Mouse (Mus musculus): ENCODE results near the gene Gm4881. TPM values are rescaled to one million over a fixed set of nuclear protein-coding genes. Genes with fewer than 3 reads are reported as not detected.

Gene Gm4881
- polyA plus RNA-seq, 1 experiment = not detected

- no peak overlapping the region for H3K4me3 ChIP-seq (ENCODE audit: insufficient read depth, low read length)
- H3K4me1 ChIP-seq (ENCODE audit: control insufficient read depth, insufficient read depth, low read length) = no peaks in the 10 kb centered on the region
- TF ChIP-seq POLR2A (IDR thresholded peaks at IDR 0.05; ENCODE audit: borderline replicate concordance, low read depth, low read length) (no peak), CTCF (IDR thresholded peaks at IDR 0.05; ENCODE audit: low read depth, low read length) (no peak)
- no peak overlapping the region for H3K27ac ChIP-seq (ENCODE audit: insufficient read depth, low read depth, low read length)
Measured at GRCm38 (mm10) chr7:24919728-24920127, 24.6 kb downstream of the Gm4881 start.

- no peaks in the 10 kb centered on the region for H3K4me1 ChIP-seq (ENCODE audit: control insufficient read depth, insufficient read depth, low read length)
- TF ChIP-seq CTCF (IDR thresholded peaks at IDR 0.05; ENCODE audit: low read depth, low read length) (no peak), POLR2A (IDR thresholded peaks at IDR 0.05; ENCODE audit: borderline replicate concordance, low read depth, low read length) (no peak)
- no peak overlapping the region for H3K4me3 ChIP-seq (ENCODE audit: insufficient read depth, low read length)
- H3K27ac ChIP-seq (ENCODE audit: insufficient read depth, low read depth, low read length) = no peak overlapping the region
Measured at GRCm38 (mm10) chr7:24918763-24919323, 25.5 kb downstream of the Gm4881 start.

- Histone ChIP-seq H3K4me1 (ENCODE audit: control insufficient read depth, insufficient read depth, low read length) (no peaks in the 10 kb centered on the region), H3K27ac (ENCODE audit: insufficient read depth, low read depth, low read length) (no peak overlapping the region), H3K4me3 (ENCODE audit: insufficient read depth, low read length) (no peak overlapping the region)
- TF ChIP-seq CTCF (IDR thresholded peaks at IDR 0.05; ENCODE audit: low read depth, low read length) = no peak
- no peak for TF ChIP-seq POLR2A (IDR thresholded peaks at IDR 0.05; ENCODE audit: borderline replicate concordance, low read depth, low read length)
Measured at GRCm38 (mm10) chr7:24912480-24912879, 31.8 kb downstream of the Gm4881 start.

GRCm38 (mm10) chr7:24907211-24907748, 37.0 kb downstream of the Gm4881 start:
- Histone ChIP-seq H3K4me1 (ENCODE audit: control insufficient read depth, insufficient read depth, low read length) (peaks cover 8% of the 10 kb centered on the region), H3K4me3 (ENCODE audit: insufficient read depth, low read length) (no peak overlapping the region), H3K27ac (ENCODE audit: insufficient read depth, low read depth, low read length) (no peak overlapping the region)
- TF ChIP-seq POLR2A (IDR thresholded peaks at IDR 0.05; ENCODE audit: borderline replicate concordance, low read depth, low read length) = no peak
- no peak for TF ChIP-seq CTCF (IDR thresholded peaks at IDR 0.05; ENCODE audit: low read depth, low read length)

- Histone ChIP-seq H3K27ac (ENCODE audit: insufficient read depth, low read depth, low read length) (no peak overlapping the region), H3K4me1 (ENCODE audit: control insufficient read depth, insufficient read depth, low read length) (peaks cover 14% of the 10 kb centered on the region), H3K4me3 (ENCODE audit: insufficient read depth, low read length) (no peak overlapping the region)
- no peak for TF ChIP-seq CTCF (IDR thresholded peaks at IDR 0.05; ENCODE audit: low read depth, low read length)
- no peak for TF ChIP-seq POLR2A (IDR thresholded peaks at IDR 0.05; ENCODE audit: borderline replicate concordance, low read depth, low read length)
Measured at GRCm38 (mm10) chr7:24906551-24906950, 37.7 kb downstream of the Gm4881 start.

- H3K27ac ChIP-seq (ENCODE audit: insufficient read depth, low read depth, low read length) = no peak overlapping the region
- peak overlapping the region; percentile 88 for H3K4me3 ChIP-seq (ENCODE audit: insufficient read depth, low read length)
- peaks cover 14% of the 10 kb centered on the region for H3K4me1 ChIP-seq (ENCODE audit: control insufficient read depth, insufficient read depth, low read length)
- TF ChIP-seq POLR2A (IDR thresholded peaks at IDR 0.05; ENCODE audit: borderline replicate concordance, low read depth, low read length) = no peak
- TF ChIP-seq CTCF (IDR thresholded peaks at IDR 0.05; ENCODE audit: low read depth, low read length) = peak; percentile 77
Measured at GRCm38 (mm10) chr7:24904936-24905335, 39.4 kb downstream of the Gm4881 start.

GRCm38 (mm10) chr7:24904070-24904483, 40.2 kb downstream of the Gm4881 start:
- peak overlapping the region; percentile 76 for H3K27ac ChIP-seq (ENCODE audit: insufficient read depth, low read depth, low read length)
- TF ChIP-seq CTCF (IDR thresholded peaks at IDR 0.05; ENCODE audit: low read depth, low read length) (no peak), POLR2A (IDR thresholded peaks at IDR 0.05; ENCODE audit: borderline replicate concordance, low read depth, low read length) (no peak)
- peaks cover 14% of the 10 kb centered on the region for H3K4me1 ChIP-seq (ENCODE audit: control insufficient read depth, insufficient read depth, low read length)
- peak overlapping the region; percentile 88 for H3K4me3 ChIP-seq (ENCODE audit: insufficient read depth, low read length)

- H3K4me1 ChIP-seq (ENCODE audit: control insufficient read depth, insufficient read depth, low read length) = peaks cover 14% of the 10 kb centered on the region
- H3K27ac ChIP-seq (ENCODE audit: insufficient read depth, low read depth, low read length) = peak overlapping the region; percentile 76
- H3K4me3 ChIP-seq (ENCODE audit: insufficient read depth, low read length) = peak overlapping the region; percentile 78
- TF ChIP-seq POLR2A (IDR thresholded peaks at IDR 0.05; ENCODE audit: borderline replicate concordance, low read depth, low read length) (no peak), CTCF (IDR thresholded peaks at IDR 0.05; ENCODE audit: low read depth, low read length) (no peak)
Measured at GRCm38 (mm10) chr7:24903444-24903825, 40.9 kb downstream of the Gm4881 start.

GRCm38 (mm10) chr7:24902630-24903443, 41.5 kb downstream of the Gm4881 start, which contains the start of gene Arhgef1:
Arhgef1 (plus strand) TSS chr7:24902912.
- TF ChIP-seq CTCF (IDR thresholded peaks at IDR 0.05; ENCODE audit: low read depth, low read length) (no peak), POLR2A (IDR thresholded peaks at IDR 0.05; ENCODE audit: borderline replicate concordance, low read depth, low read length) (no peak)
- Histone ChIP-seq H3K4me1 (ENCODE audit: control insufficient read depth, insufficient read depth, low read length) (peaks cover 14% of the 10 kb centered on the region), H3K4me3 (ENCODE audit: insufficient read depth, low read length) (peak within 1 kb of the TSS; percentile 78), H3K27ac (ENCODE audit: insufficient read depth, low read depth, low read length) (peak within 1 kb of the TSS; percentile 76)

GRCm38 (mm10) chr7:24902264-24902629, 42.0 kb downstream of the Gm4881 start:
- H3K4me3 ChIP-seq (ENCODE audit: insufficient read depth, low read length) = peak overlapping the region; percentile 52
- H3K4me1 ChIP-seq (ENCODE audit: control insufficient read depth, insufficient read depth, low read length) = peaks cover 14% of the 10 kb centered on the region
- TF ChIP-seq POLR2A (IDR thresholded peaks at IDR 0.05; ENCODE audit: borderline replicate concordance, low read depth, low read length) (no peak), CTCF (IDR thresholded peaks at IDR 0.05; ENCODE audit: low read depth, low read length) (no peak)
- H3K27ac ChIP-seq (ENCODE audit: insufficient read depth, low read depth, low read length) = peak overlapping the region; percentile 70

Measured in bone marrow macrophage, adult 2 months (primary cell).